Mouse (Mus musculus): ENCODE data around the gene Dgkb. TPM values are rescaled to one million over a fixed set of nuclear protein-coding genes. Genes with fewer than 3 reads are reported as not detected.

Gene Dgkb
- total RNA-seq, 2 experiments from 2014 or later: 133 to 138 TPM

DNA sequence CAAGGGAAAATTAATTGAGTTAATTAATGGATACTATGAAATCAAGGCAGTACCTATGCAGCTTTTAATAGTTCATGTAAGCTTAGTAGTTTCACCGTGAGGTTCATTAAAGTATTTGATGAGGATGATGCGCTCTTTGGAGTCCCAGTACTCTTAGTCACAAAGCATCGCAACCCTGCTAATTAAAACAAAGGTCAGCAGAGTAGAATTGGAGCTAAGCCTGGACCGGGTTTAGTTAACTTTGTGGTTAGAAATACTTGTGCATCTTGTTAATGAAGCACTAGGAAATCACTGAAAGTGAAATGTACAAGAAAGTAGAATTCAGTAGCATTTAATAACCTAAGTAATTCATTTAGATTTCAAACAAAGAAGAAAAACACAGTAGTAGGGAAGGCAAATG lies 544.0 kb downstream of the Dgkb start:
- no peak for DNase-seq (ENCODE audit: low spot score in 2 of 2)

GRCm38 (mm10) chr12:38371597-38371996 lies 554.1 kb downstream of the Dgkb start:
- DNase-seq (ENCODE audit: low spot score in 2 of 2): no peak

DNA sequence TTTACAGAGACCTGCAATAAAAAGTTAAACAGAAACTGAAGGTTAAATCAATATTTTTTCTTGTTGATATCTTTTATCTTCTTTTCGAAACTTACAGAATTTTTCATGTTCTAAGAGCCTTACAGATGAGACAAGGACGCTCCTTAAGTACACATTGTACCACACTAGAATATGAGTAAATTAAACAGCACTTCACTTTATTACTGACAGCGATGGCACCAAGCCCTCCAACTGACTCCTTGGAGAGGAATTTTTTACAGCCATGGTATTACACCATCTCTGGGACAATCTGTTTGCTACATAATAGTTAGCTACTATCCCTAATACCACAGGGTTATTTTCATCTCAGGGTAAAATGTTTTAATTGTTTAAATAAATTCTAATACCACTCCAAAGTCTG lies 556.6 kb downstream of the Dgkb start:
- DNase-seq (ENCODE audit: low spot score in 2 of 2): no peak

- DNase-seq (ENCODE audit: low spot score in 2 of 2): no peak
Measured at GRCm38 (mm10) chr12:38385942-38386341, 568.4 kb downstream of the Dgkb start.

DNA sequence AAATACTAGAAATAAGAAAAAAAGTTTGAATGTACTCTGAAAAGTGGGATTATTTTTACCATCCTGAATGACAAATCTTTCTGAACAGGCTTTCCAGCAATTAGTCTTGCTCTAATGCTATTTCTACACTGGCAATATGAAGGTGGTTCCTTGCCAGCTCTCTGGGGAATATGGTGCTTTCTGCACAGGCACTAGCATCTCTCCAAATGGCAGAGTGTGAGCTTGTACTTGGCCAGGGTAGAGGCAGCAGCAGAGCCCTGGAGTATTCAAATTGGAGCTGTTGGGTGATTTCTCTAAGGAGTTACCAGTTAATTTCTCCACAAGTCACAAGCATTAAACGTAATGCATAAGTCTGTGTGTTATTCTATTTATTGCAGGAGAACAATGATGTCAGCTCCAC lies 569.5 kb downstream of the Dgkb start:
- DNase-seq (ENCODE audit: low spot score in 2 of 2): peak; percentile 12 to 32

DNA sequence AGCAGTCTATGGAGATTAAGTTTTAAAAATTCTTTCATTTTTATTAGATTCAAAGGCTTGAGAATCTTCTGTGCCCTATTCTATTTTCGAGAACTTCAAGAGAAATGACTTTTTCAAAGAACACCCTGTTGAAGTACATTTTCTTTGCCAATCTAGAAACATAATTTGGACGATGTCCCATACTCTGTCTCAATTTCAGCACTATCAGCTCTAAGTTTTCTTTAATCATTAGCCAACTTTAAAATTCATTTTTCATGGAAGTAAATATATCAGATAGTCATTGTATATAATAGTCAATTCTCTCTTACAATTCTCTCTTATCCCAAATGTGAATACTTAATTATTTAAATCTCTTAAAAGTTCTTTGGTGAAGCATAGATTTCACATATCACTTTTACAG lies 570.1 kb downstream of the Dgkb start:
- no peak for DNase-seq (ENCODE audit: low spot score in 2 of 2)

GRCm38 (mm10) chr12:38388243-38388642 lies 570.7 kb downstream of the Dgkb start:
- no peak for DNase-seq (ENCODE audit: low spot score in 2 of 2)

DNA sequence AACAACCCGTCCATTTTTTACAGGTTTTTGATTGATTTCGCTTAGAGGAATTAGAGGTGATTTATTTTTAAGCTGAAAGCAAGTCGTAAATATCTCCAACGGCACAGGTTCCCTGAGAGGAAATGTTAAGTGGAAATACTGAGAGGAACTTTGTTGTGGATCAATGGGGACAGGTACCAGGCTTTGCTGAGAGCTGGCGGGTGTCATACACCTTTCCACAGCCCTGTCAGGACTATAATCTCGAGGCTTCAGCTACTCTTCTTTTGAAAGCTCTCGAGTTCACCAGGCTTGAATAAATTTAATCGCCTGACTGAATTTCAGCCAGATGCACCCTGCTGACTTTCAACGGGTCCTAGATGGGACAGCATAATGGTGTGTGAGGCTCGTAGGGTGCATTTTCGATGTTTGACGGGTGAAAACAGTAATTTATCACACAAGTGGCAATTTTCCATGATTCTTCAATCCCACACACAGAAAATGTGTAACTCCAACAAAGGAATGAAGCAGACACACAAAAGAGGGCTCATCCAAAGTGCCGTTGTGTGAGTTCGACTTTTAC lies 580.3 kb downstream of the Dgkb start:
- no peak for DNase-seq (ENCODE audit: low spot score in 2 of 2)

- no peak for DNase-seq (ENCODE audit: low spot score in 2 of 2)
Measured at GRCm38 (mm10) chr12:38400089-38400488, 582.6 kb downstream of the Dgkb start.

DNA sequence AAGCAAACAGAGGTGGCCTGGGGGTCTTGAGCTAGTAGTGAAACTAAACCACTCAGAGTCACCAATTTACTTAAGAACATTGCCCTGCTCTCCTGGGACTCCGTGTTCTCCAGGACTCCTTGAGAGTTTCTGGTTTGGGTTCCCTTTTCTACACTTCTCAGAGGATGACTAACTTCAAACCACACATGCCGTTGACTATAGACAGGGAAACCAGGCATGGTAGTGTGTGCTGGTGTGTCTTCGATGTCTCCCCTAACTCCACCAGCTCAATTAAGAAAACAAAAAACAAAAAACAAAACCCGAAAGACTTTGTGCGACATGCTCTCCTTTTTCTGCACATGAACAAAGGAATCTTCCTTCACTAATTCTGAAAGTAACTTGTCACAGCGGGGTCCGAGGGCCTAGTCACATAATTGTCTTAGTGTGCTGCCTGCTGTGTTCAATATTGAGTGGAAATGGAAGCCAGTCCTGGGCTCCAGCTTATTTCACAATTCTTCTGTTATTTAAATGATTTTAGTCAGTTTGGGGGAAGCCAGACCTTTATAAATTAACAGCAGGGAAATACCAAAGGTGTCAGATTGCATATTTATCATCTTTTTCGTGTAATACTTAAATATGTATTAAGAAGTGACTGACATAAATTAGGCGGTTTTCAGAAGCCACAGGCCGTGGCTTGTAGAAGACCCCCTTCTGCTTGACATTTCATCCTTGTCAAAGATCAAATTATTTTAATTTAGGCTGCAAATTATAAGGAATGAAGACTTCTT lies 618.0 kb downstream of the Dgkb start:
- no peak for DNase-seq (ENCODE audit: low spot score in 2 of 2)

DNA sequence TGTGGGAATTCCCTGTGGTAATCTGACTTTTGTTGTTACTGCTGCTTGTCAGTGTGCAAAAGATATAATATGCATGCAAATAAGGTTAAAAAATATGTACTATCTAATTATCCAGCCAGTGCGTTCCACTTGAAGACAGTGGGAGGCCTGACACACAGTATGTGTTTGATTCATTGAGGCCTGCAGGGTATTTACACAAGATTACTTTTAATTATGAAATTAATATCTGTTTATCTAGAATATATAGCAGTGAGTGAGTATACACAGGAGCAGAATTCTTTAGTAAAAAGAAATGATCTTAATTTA lies 618.6 kb downstream of the Dgkb start:
- DNase-seq (ENCODE audit: low spot score in 2 of 2): no peak

DNA sequence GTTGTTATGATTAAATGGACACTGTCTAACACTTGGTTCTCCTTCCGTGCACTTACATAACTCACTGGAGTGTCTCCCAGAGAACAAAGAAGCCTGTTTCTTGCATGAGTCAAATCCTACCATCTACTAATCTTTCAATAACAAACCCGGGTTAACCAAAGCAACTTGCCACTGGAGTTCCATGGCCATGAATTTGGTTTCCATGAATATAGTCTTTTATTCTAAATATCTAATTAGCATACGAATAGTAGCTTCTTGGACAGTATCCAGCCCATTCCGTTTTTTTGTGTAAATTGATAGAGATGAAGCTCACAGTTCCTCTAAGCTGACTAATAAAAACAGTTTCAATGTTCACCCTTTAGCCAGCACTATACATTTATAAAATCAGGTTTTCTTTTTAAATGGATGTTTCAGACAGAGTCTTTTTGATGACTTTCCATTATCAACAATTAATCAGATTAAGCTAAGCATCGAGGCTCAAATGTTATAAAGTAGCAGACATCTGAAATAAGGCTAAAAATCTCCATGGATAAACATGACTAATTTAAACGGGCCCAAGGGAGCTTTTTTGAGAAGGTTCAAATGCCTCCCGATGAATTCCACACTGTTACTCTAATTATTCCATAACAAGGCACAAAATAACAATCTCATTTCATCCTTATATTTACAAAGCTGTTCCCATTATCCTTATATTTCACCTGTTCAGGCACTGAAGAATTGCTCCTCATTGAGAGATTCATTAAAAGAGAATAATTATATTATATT lies 633.0 kb downstream of the Dgkb start:
- DNase-seq (ENCODE audit: low spot score in 2 of 2): no peak

GRCm38 (mm10) chr12:38451677-38452076 lies 634.2 kb downstream of the Dgkb start:
- no peak for DNase-seq (ENCODE audit: low spot score in 2 of 2)

GRCm38 (mm10) chr12:38468191-38468590 lies 650.7 kb downstream of the Dgkb start:
- DNase-seq (ENCODE audit: low spot score in 2 of 2): no peak

GRCm38 (mm10) chr12:38468605-38469004 lies 651.1 kb downstream of the Dgkb start:
- no peak for DNase-seq (ENCODE audit: low spot score in 2 of 2)

GRCm38 (mm10) chr12:38497229-38497628 lies 679.7 kb downstream of the Dgkb start:
- no peak for DNase-seq (ENCODE audit: low spot score in 2 of 2)

- DNase-seq (ENCODE audit: low spot score in 2 of 2): no peak
Measured at GRCm38 (mm10) chr12:38500931-38501330, 683.4 kb downstream of the Dgkb start.

DNA sequence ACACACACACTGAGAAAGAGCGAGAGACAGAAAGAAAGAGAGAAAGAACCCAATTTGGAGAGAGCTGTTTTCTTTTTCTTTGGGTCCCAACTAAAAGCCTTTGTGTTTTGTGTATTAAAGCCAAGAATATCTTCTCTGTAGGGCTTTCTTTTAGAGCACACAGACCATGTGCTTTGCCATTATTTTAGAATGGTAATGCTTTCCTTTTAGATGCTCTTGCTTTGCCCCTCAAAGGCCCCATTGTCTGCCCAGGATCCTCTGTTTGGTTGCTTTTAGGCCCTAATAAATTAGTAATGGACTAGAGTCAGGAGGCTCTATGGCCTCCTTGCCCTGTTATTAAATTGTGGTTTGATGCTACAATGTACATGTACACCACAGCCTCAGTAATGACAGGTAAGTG lies 690.7 kb downstream of the Dgkb start:
- DNase-seq (ENCODE audit: low spot score in 2 of 2): no peak

- DNase-seq (ENCODE audit: low spot score in 2 of 2): no peak
Measured at GRCm38 (mm10) chr12:38545431-38545830, 727.9 kb downstream of the Dgkb start.

DNA sequence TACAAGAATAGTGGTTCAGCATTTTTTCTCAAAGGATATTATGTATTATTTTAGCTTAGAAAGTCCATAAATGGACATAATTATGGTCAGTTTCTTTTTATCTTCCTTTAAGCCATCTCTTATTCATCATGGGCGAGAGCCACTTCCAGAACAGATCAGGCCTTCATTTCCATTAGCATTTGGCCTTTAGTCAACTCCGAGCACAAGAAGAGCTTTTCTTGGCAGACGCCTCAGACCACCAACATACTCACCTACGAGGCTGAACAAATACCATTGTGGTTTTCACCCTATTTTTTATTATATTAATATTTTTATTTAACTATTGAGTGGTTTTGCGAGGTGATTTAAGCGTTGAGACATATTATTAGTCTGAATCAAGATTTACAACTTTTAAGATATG lies 759.6 kb downstream of the Dgkb start:
- DNase-seq (ENCODE audit: low spot score in 2 of 2): no peak

GRCm38 (mm10) chr12:38579191-38579817 lies 761.8 kb downstream of the Dgkb start:
- DNase-seq (ENCODE audit: low spot score in 2 of 2): no peak

DNA sequence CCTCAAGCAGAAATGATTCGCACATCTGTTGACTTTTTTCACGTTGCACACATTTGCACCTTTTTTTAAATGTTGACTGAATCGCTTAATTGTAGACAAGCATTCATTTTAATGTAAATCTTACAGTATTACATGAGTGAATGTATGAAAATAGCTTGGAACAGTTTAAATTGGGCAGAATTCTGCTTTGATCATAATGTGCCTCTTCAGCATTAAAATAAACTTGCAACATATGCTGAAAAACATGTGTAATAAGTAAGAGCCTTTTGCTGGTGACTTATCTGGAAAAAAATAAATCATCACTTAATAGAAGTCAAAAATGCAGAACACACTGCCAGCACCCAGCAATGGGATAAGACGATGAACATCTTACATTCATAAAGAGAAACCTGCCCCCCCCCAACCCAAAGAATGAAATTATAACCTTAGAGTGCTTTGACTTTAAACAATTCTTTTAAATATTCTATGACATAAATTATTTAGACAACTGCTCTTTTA lies 768.9 kb downstream of the Dgkb start:
- DNase-seq (ENCODE audit: low spot score in 2 of 2): no peak

Data from left cerebral cortex, adult 18-20 months (tissue).